Mouse (Mus musculus) embryonic fibroblast, embryonic 13.5 days (primary cell): ENCODE measurements around the gene Prdm16.

Experiments
- CTCF ChIP-seq: IDR thresholded peaks from 2 replicates; pipeline ENCODE4 v1.5.1; 2011; ENCODE audit warnings: mild to moderate bottlenecking, control low read depth, low read length, moderate library complexity, borderline replicate concordance; ENCODE audit not compliant: insufficient read depth
- POLR2A ChIP-seq: IDR thresholded peaks from 2 replicates; pipeline ENCODE4 v1.6.1; 2011; ENCODE audit warnings: low read depth, mild to moderate bottlenecking, control low read depth, low read length, moderate library complexity

DNA sequence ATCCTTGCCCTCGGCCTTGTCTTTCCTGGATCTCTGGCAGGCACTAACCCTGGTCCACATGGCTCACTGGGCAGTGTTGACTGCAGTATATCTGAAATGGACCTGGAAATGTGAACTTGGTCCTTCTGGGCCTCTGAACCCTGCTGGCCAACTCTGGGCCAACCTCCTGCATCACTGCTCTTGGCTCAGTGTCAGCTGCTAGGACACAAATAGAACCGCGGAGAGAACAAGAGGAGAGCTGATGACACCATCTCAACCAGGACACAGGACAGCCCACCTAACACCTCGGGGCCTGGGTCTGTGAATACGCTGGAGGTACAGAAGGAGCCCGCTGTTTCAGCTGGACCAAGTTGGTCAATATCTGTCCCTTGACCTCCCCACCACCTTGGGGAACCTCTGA, 73.5 kb downstream of the Prdm16 start:
- TF ChIP-seq CTCF (no peak), POLR2A (no peak)
